8 mouse cellular contexts compared by ENCODE assay signal in genomic region chr5:73647261-73647900, GRCm38 (mm10). TPM values are rescaled to one million over a fixed set of nuclear protein-coding genes. Genes with fewer than 3 reads are reported as not detected.
DNase-seq lines count a peak whose midpoint lies in the region; ATAC-seq lines count a peak whose summit lies in the region.

TSS of gene Sgcb (minus strand) at chr5:73647790.

- peak; percentile 87 for DNase-seq in NIH3T3 (ENCODE audit: low read depth)
- peak; percentile 87 to 91 for DNase-seq in cerebellum, postnatal 14 days
- DNase-seq in frontal cortex, postnatal 36 days (ENCODE audit: low spot score in 2 of 2): peak; percentile 87 to 89
- DNase-seq in hindbrain, embryonic 14.5 days (ENCODE audit: low spot score): peak; percentile 78
- DNase-seq in left cerebral cortex, adult 11 months (ENCODE audit: low spot score): peak; percentile 79
- peak; percentile 90 for DNase-seq in lung, postnatal 36 days
- peak; percentile 90 for DNase-seq in retina, postnatal 1 day
- peak; percentile 94 for DNase-seq in thymus, postnatal 4 days

- peak within 1 kb of the TSS; percentile 72 for H3K4me3 ChIP-seq in hindbrain, embryonic 14.5 days (replicated peaks; ENCODE audit: low read length)

- WGBS in hindbrain, embryonic 14.5 days: under 1% methylated on average over 58 of the region's 62 CpGs

- no peaks in the 10 kb centered on the region for H3K9me3 ChIP-seq in hindbrain, embryonic 14.5 days (ENCODE audit: control insufficient read depth, low read length)

- H3K4me1 ChIP-seq in hindbrain, embryonic 14.5 days (replicated peaks; ENCODE audit: control insufficient read depth, insufficient read depth, low read length): peaks cover 20% of the 10 kb centered on the region

- peak within 1 kb of the TSS; percentile 79 for H3K9ac ChIP-seq in hindbrain, embryonic 14.5 days

- H3K27ac ChIP-seq in hindbrain, embryonic 14.5 days: no peak within 1 kb of the TSS

- peaks cover 11% of the 10 kb centered on the region for H3K36me3 ChIP-seq in hindbrain, embryonic 14.5 days (replicated peaks; ENCODE audit: control insufficient read depth, insufficient read depth)

- peak within 1 kb of the TSS; percentile 66 for H3K4me2 ChIP-seq in hindbrain, embryonic 14.5 days (replicated peaks)

- ATAC-seq in hindbrain, embryonic 14.5 days (ENCODE audit: low FRiP score): peak; percentile 84

- peaks cover 46% of the 10 kb centered on the region for H3K27me3 ChIP-seq in hindbrain, embryonic 14.5 days (ENCODE audit: control insufficient read depth, insufficient read depth, low read length)

RNA-seq across cellular contexts. Expression of gene Sgcb, which starts in this region (rescaled TPM):
- 42.1 and 50.3 TPM in 2 replicates for polyA plus RNA-seq in hindbrain, embryonic 14.5 days (2014; fragmentation: Nextera tagmentation; extraction: Ambion mirVana)
